Mouse (Mus musculus) cortical plate, adult 2 months (tissue): ENCODE measurements around the gene Pop7.

ENCODE experiments used
- CTCF ChIP-seq: fragments of 200-500 bp; IDR thresholded peaks from 2 replicates; pipeline ENCODE4 v1.5.1; 2011; ENCODE audit warnings: mild to moderate bottlenecking, control low read depth, low read length; ENCODE audit not compliant: insufficient read depth; ENCODE audit errors: extremely low read depth
- POLR2A ChIP-seq: fragments of 200-500 bp; IDR thresholded peaks from 2 replicates; pipeline ENCODE4 v1.6.1; 2011; ENCODE audit warnings: mild to moderate bottlenecking, low read length, control low read depth; ENCODE audit not compliant: insufficient read depth; ENCODE audit errors: extremely low read depth

- no peak for TF ChIP-seq CTCF
- TF ChIP-seq POLR2A: no peak
These were observed 2.1 kb downstream of the Pop7 start for GRCm38 (mm10) chr5:137500186-137500585.
